Mouse (Mus musculus): ENCODE data around the gene Myl4.
"Not testable (repeated sequence)": the region's sequence is repeated elsewhere in the genome, so short reads cannot be mapped to it uniquely, and the experiment has no call there.

The Myl4 gene

GRCm38 (mm10) chr11:104550406-104550974, at the start of gene Myl4, which contains the start of gene Cdc27:
TSS of gene Myl4 (plus strand) at chr11:104550663.
TSS of gene Cdc27 (minus strand) at chr11:104550620.
- ChIA-PET POLR2A (interaction anchor here in 3 of 4 experiments (0.5 to 2.1 kb wide), 13 partner anchors 9 to 563 kb away, joined by 3 to 10 read pairs (median 4); no protein-coding TSS in a partner anchor), CTCF (no interaction called here)

GRCm38 (mm10) chr11:104508455-104508854, 42.0 kb upstream of the Myl4 start:
- POLR2A ChIA-PET: no interaction called here
- CTCF ChIA-PET: no interaction called here

GRCm38 (mm10) chr11:104510606-104511005, 39.9 kb upstream of the Myl4 start:
- POLR2A ChIA-PET: interaction anchor here in 1 of 4 experiments (0.7 to 0.8 kb wide), 3 partner anchors 8 to 222 kb away, joined by 3 read pairs; no protein-coding TSS in a partner anchor
- CTCF ChIA-PET: interaction anchor here in 2 of 4 experiments (0.6 to 1.1 kb wide), 5 partner anchors 9 to 279 kb away, joined by 3 to 7 read pairs (median 4); no protein-coding TSS in a partner anchor

- POLR2A ChIA-PET: interaction anchor here in 3 of 4 experiments (0.6 to 1.5 kb wide), 4 partner anchors 55 to 391 kb away, joined by 3 to 6 read pairs (median 4); no protein-coding TSS in a partner anchor
- CTCF ChIA-PET: interaction anchor here in 1 of 4 experiments (0.9 to 1.1 kb wide), 2 partner anchors 10 to 73 kb away, joined by 3 to 4 read pairs; no protein-coding TSS in a partner anchor
These were observed 38.0 kb upstream of the Myl4 start for GRCm38 (mm10) chr11:104512436-104512835.

- CTCF ChIA-PET: no interaction called here
- POLR2A ChIA-PET: interaction anchor here in 1 of 4 experiments (1.2 kb wide), 1 partner anchor 83 kb away, joined by 4 read pairs; no protein-coding TSS in a partner anchor
These were observed 24.5 kb upstream of the Myl4 start for GRCm38 (mm10) chr11:104525935-104526334.

- POLR2A ChIA-PET: interaction anchor here in 1 of 4 experiments (0.6 to 1.0 kb wide), 2 partner anchors 9 to 12 kb away, joined by 3 to 4 read pairs; no protein-coding TSS in a partner anchor
- CTCF ChIA-PET: no interaction called here
These were observed 13.6 kb upstream of the Myl4 start for GRCm38 (mm10) chr11:104536843-104537242.

- CTCF ChIA-PET: no interaction called here
- POLR2A ChIA-PET: interaction anchor here in 1 of 4 experiments (1.0 kb wide), 1 partner anchor 11 kb away, joined by 3 read pairs; no protein-coding TSS in a partner anchor
These were observed 12.4 kb upstream of the Myl4 start for GRCm38 (mm10) chr11:104537945-104538555.

- POLR2A ChIA-PET: interaction anchor here in 1 of 4 experiments (1.2 to 2.4 kb wide), 3 partner anchors 10 to 50 kb away, joined by 3 to 10 read pairs (median 4); partner anchors contain the start of genes Cdc27 and Myl4
- CTCF ChIA-PET: no interaction called here
These were observed 10.7 kb upstream of the Myl4 start for GRCm38 (mm10) chr11:104539811-104540210.

- CTCF ChIA-PET: not testable (repeated sequence)
- POLR2A ChIA-PET: interaction anchor here in 2 of 4 experiments (0.5 to 1.3 kb wide), 8 partner anchors 11 to 642 kb away, joined by 3 to 4 read pairs (median 4); no protein-coding TSS in a partner anchor
These were observed 7.1 kb upstream of the Myl4 start for GRCm38 (mm10) chr11:104543337-104543736.

GRCm38 (mm10) chr11:104544507-104544906, 6.0 kb upstream of the Myl4 start:
- ChIA-PET POLR2A (interaction anchor here in 1 of 4 experiments (1.3 to 1.7 kb wide), 4 partner anchors 10 to 256 kb away, joined by 3 to 5 read pairs (median 4); partner anchors contain the start of gene Kansl1), CTCF (no interaction called here)

GRCm38 (mm10) chr11:104547502-104547901, 3.0 kb upstream of the Myl4 start:
- POLR2A ChIA-PET: no interaction called here
- CTCF ChIA-PET: no interaction called here

- POLR2A ChIA-PET: interaction anchor here in 3 of 4 experiments (0.6 to 2.1 kb wide), 14 partner anchors 8 to 564 kb away, joined by 3 to 10 read pairs (median 4); no protein-coding TSS in a partner anchor
- CTCF ChIA-PET: no interaction called here
These were observed 741 bp upstream of the Myl4 start for GRCm38 (mm10) chr11:104549438-104550405.

GRCm38 (mm10) chr11:104558065-104558464, 7.6 kb downstream of the Myl4 start:
- ChIA-PET CTCF (no interaction called here), POLR2A (interaction anchor here in 3 of 4 experiments (0.6 to 1.0 kb wide), 3 partner anchors 9 to 69 kb away, joined by 3 to 5 read pairs (median 3); no protein-coding TSS in a partner anchor)

- POLR2A ChIA-PET: interaction anchor here in 3 of 4 experiments (0.6 to 1.0 kb wide), 4 partner anchors 9 to 1635 kb away, joined by 3 read pairs; no protein-coding TSS in a partner anchor
These were observed 8.4 kb downstream of the Myl4 start for GRCm38 (mm10) chr11:104558651-104559403.

GRCm38 (mm10) chr11:104560971-104561370, 10.5 kb downstream of the Myl4 start:
- POLR2A ChIA-PET: interaction anchor here in 3 of 4 experiments (1.0 to 1.7 kb wide), 4 partner anchors 9 to 11 kb away, joined by 3 to 5 read pairs (median 4); partner anchors contain the start of genes Cdc27 (in 1 of the 3) and Myl4 (in 1 of the 3)

More at GRCm38 (mm10) chr11:104558651-104559403, 8.4 kb downstream of the Myl4 start:
- CTCF ChIA-PET: interaction anchor here in 1 of 4 experiments (0.7 kb wide), 1 partner anchor 414 kb away, joined by 4 read pairs; no protein-coding TSS in a partner anchor

GRCm38 (mm10) chr11:104563496-104563895, 13.0 kb downstream of the Myl4 start:
- POLR2A ChIA-PET: no interaction called here
- CTCF ChIA-PET: no interaction called here

More at GRCm38 (mm10) chr11:104560971-104561370, 10.5 kb downstream of the Myl4 start:
- CTCF ChIA-PET: interaction anchor here in 2 of 4 experiments (0.5 to 0.7 kb wide), 4 partner anchors 20 to 638 kb away, joined by 3 to 8 read pairs (median 4); no protein-coding TSS in a partner anchor

- ChIA-PET POLR2A (interaction anchor here in 1 of 4 experiments (1.1 to 1.4 kb wide), 2 partner anchors 11 to 21 kb away, joined by 3 to 4 read pairs; no protein-coding TSS in a partner anchor), CTCF (no interaction called here)
These were observed 14.7 kb downstream of the Myl4 start for GRCm38 (mm10) chr11:104565172-104565571.

All from embryonic stem cell, embryonic (primary cell).